Mouse (Mus musculus) CD8-positive naive resting alpha-beta T cell, adult 2 months (primary cell): Measurements from ENCODE around the gene Gpr119.
A peak's percentile ranks its signal among the peaks of the same experiment; 100 is the strongest.

Source experiments
- DNase-seq, 2 experiments: peaks; one replicate each; pipeline ENCODE4 v3.0.0; 2022; ENCODE audit warnings: low read depth in 2 of 2, low spot score in 2 of 2

Gpr119 gene

GRCm38 (mm10) chrX:48674171-48674570, at the start of gene Gpr119:
Gene Gpr119 (minus strand): TSS chrX:48674478.
- DNase-seq: no peak

GRCm38 (mm10) chrX:48712846-48713245, 38.6 kb upstream of the Gpr119 start:
- peak in 1 of 2 experiments; percentile 18 for DNase-seq

- no peak for DNase-seq
Measured at GRCm38 (mm10) chrX:48709701-48710100, 35.4 kb upstream of the Gpr119 start.

- peak; percentile 80 to 82 for DNase-seq
Measured at GRCm38 (mm10) chrX:48694864-48695371, 20.6 kb upstream of the Gpr119 start, which contains the start of gene Rbmx2. Gene Rbmx2 (plus strand): TSS chrX:48695004.

GRCm38 (mm10) chrX:48694460-48694859, 20.2 kb upstream of the Gpr119 start:
- DNase-seq: no peak

- DNase-seq: no peak
Measured at GRCm38 (mm10) chrX:48683857-48684256, 9.6 kb upstream of the Gpr119 start.

- peak; percentile 25 to 61 for DNase-seq
Measured at GRCm38 (mm10) chrX:48683451-48683850, 9.2 kb upstream of the Gpr119 start.

- no peak for DNase-seq
Measured at GRCm38 (mm10) chrX:48671714-48672113, 2.6 kb downstream of the Gpr119 start.

- no peak for DNase-seq
Measured at GRCm38 (mm10) chrX:48669588-48669987, 4.7 kb downstream of the Gpr119 start.

GRCm38 (mm10) chrX:48666807-48667206, 7.5 kb downstream of the Gpr119 start:
- DNase-seq: no peak

GRCm38 (mm10) chrX:48644122-48644521, 30.2 kb downstream of the Gpr119 start:
- peak; percentile 1 to 39 for DNase-seq

GRCm38 (mm10) chrX:48637032-48637431, 37.2 kb downstream of the Gpr119 start:
- peak in 1 of 2 experiments; percentile 0 for DNase-seq

GRCm38 (mm10) chrX:48624054-48624420, 50.2 kb downstream of the Gpr119 start:
- DNase-seq: no peak

- DNase-seq: peak; percentile 55 to 75
Measured at GRCm38 (mm10) chrX:48623379-48624053, 50.8 kb downstream of the Gpr119 start, which contains the start of gene Slc25a14. Gene Slc25a14 (plus strand): TSS chrX:48623413.

- DNase-seq: no peak
Measured at GRCm38 (mm10) chrX:48623049-48623378, 51.3 kb downstream of the Gpr119 start.
